Mouse (Mus musculus) olfactory bulb, adult 2 months (tissue): ENCODE measurements around the gene Nppa.

Experiments
- CTCF ChIP-seq: fragments of 200-500 bp; IDR thresholded peaks from 2 replicates; pipeline ENCODE4 v1.5.1; 2012; ENCODE audit warnings: low read depth, mild to moderate bottlenecking, low read length, moderate library complexity; ENCODE audit not compliant: insufficient read depth
- POLR2A ChIP-seq: fragments of 200-500 bp; IDR thresholded peaks from 2 replicates; pipeline ENCODE4 v1.6.1; 2012; ENCODE audit warnings: mild to moderate bottlenecking, low read depth, low read length, moderate library complexity; ENCODE audit not compliant: insufficient read depth

DNA sequence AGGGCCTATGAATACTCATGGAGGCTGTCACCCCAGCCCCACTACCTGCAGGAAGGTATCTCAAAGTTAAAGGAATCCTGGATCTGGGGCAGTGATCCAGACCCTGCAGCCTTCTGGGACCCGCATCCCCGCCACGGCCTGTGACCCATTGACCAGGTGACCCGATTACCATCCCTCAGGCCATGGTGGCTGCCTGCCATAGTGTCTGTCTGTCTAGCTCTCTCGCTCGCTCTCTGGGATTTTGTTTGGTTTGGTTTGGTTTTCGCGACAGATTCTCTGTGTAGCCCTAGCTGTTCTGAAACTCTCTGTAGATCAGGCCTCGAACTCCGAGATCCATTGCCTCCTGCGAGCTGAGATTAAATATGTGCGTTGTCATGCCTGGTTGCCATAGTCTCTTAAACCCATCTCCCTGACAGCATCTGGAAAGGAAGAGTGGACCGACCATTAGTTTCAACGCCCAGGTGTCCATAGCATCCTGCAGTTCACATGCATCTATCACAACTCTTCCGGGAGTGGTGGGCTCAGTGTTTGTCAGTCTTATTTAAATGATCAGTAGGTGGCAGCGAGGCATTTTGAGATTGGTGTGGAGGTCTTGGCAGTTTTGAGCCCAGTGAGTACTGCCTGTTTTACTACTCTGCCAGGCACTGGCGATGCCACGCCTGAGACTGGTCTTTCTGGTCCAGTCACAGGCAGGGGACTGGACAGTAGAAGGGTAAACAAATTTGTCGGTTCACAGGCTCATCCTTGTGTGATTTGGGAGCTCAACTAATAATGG lies 38.9 kb downstream of the Nppa start:
- TF ChIP-seq CTCF (no peak), POLR2A (no peak)
